Mouse (Mus musculus): Measurements from ENCODE around the gene Plppr2. TPM values are rescaled to one million over a fixed set of nuclear protein-coding genes. Genes with fewer than 3 reads are reported as not detected.

Plppr2 gene
- total RNA-seq, 2 experiments from 2014 or later: 1.4 TPM; not detected in 1

Other genes with a start within 250 kb of the Plppr2 start
- gene Ldlr, start 213.6 kb upstream of the Plppr2 start, total RNA-seq (2014; fragmentation: Nextera tagmentation): 8.9 and 9.0 TPM in 2 replicates
- 13.1 and 15.5 TPM in 2 replicates for gene Ldlr, start 213.6 kb upstream of the Plppr2 start, total RNA-seq (2017)
- 31.4 and 46.5 TPM in 2 replicates for gene Spc24, start 176.7 kb upstream of the Plppr2 start, total RNA-seq (2014; fragmentation: Nextera tagmentation)
- gene Spc24, start 176.7 kb upstream of the Plppr2 start, total RNA-seq (2017): 117 and 138 TPM in 2 replicates
- 1.5 and 2.1 TPM in 2 replicates for gene Kank2, start 138.3 kb upstream of the Plppr2 start, total RNA-seq (2014; fragmentation: Nextera tagmentation)
- gene Kank2, start 138.3 kb upstream of the Plppr2 start, total RNA-seq (2017): 0.78 and 1.6 TPM in 2 replicates
- gene Angptl8, start 101.5 kb upstream of the Plppr2 start, total RNA-seq (2014; fragmentation: Nextera tagmentation): 1.5 and 3.0 TPM in 2 replicates
- 1.4 TPM in 1 of 2 replicates, not detected in the other for gene Angptl8, start 101.5 kb upstream of the Plppr2 start, total RNA-seq (2017)
- 4.2 TPM in 2 replicates for gene Dock6, start 84.4 kb upstream of the Plppr2 start, total RNA-seq (2014; fragmentation: Nextera tagmentation)
- 0.52 and 5.6 TPM in 2 replicates for gene Dock6, start 84.4 kb upstream of the Plppr2 start, total RNA-seq (2017)
- 22.5 and 33.1 TPM in 2 replicates for gene Rab3d, start 18.8 kb upstream of the Plppr2 start, total RNA-seq (2014; fragmentation: Nextera tagmentation)
- 44.0 and 51.7 TPM in 2 replicates for gene Rab3d, start 18.8 kb upstream of the Plppr2 start, total RNA-seq (2017)
- not detected in 2 replicates for gene Ccdc159, start 9.6 kb upstream of the Plppr2 start, total RNA-seq (2014; fragmentation: Nextera tagmentation)
- gene Ccdc159, start 9.6 kb upstream of the Plppr2 start, total RNA-seq (2017): 0.69 TPM in 1 of 2 replicates, not detected in the other
- 40.4 and 75.8 TPM in 2 replicates for gene Tmem205, start 9.5 kb upstream of the Plppr2 start, total RNA-seq (2014; fragmentation: Nextera tagmentation)
- 21.1 and 33.3 TPM in 2 replicates for gene Tmem205, start 9.5 kb upstream of the Plppr2 start, total RNA-seq (2017)
- 7.8 and 9.9 TPM in 2 replicates for gene Swsap1, start 18.7 kb downstream of the Plppr2 start, total RNA-seq (2014; fragmentation: Nextera tagmentation)
- gene Swsap1, start 18.7 kb downstream of the Plppr2 start, total RNA-seq (2017): 7.6 and 8.2 TPM in 2 replicates
- 0.21 and 0.41 TPM in 2 replicates for gene Epor, start 26.5 kb downstream of the Plppr2 start, total RNA-seq (2014; fragmentation: Nextera tagmentation)
- gene Epor, start 26.5 kb downstream of the Plppr2 start, total RNA-seq (2017): 0.77 TPM in 1 of 2 replicates, not detected in the other
- not detected in 2 replicates for gene Rgl3, start 52.4 kb downstream of the Plppr2 start, total RNA-seq (2014; fragmentation: Nextera tagmentation)
- gene Rgl3, start 52.4 kb downstream of the Plppr2 start, total RNA-seq (2017): not detected in 2 replicates
- not detected in 2 replicates for gene Ccdc151, start 65.6 kb downstream of the Plppr2 start, total RNA-seq (2014; fragmentation: Nextera tagmentation)
- gene Ccdc151, start 65.6 kb downstream of the Plppr2 start, total RNA-seq (2017): not detected in 2 replicates
- gene Prkcsh, start 65.8 kb downstream of the Plppr2 start, total RNA-seq (2014; fragmentation: Nextera tagmentation): 61.4 and 68.4 TPM in 2 replicates
- 127 and 144 TPM in 2 replicates for gene Prkcsh, start 65.8 kb downstream of the Plppr2 start, total RNA-seq (2017)
- not detected in 2 replicates for gene Elavl3, start 115.0 kb downstream of the Plppr2 start, total RNA-seq (2014; fragmentation: Nextera tagmentation)
- gene Elavl3, start 115.0 kb downstream of the Plppr2 start, total RNA-seq (2017): 0.31 TPM in 1 of 2 replicates, not detected in the other
- gene Gm49318, start 134.2 kb downstream of the Plppr2 start, total RNA-seq (2014; fragmentation: Nextera tagmentation): not detected in 2 replicates
- not detected in 2 replicates for gene Gm49318, start 134.2 kb downstream of the Plppr2 start, total RNA-seq (2017)
- gene Zfp653, start 134.3 kb downstream of the Plppr2 start, total RNA-seq (2014; fragmentation: Nextera tagmentation): 6.2 and 8.7 TPM in 2 replicates
- gene Zfp653, start 134.3 kb downstream of the Plppr2 start, total RNA-seq (2017): 5.8 and 9.3 TPM in 2 replicates
- 21.1 and 29.5 TPM in 2 replicates for gene Ecsit, start 148.4 kb downstream of the Plppr2 start, total RNA-seq (2014; fragmentation: Nextera tagmentation)
- gene Ecsit, start 148.4 kb downstream of the Plppr2 start, total RNA-seq (2017): 28.2 and 30.3 TPM in 2 replicates
- not detected in 2 replicates for gene Cnn1, start 162.2 kb downstream of the Plppr2 start, total RNA-seq (2014; fragmentation: Nextera tagmentation)
- not detected in 2 replicates for gene Cnn1, start 162.2 kb downstream of the Plppr2 start, total RNA-seq (2017)
- 93.9 and 132 TPM in 2 replicates for gene Elof1, start 180.1 kb downstream of the Plppr2 start, total RNA-seq (2014; fragmentation: Nextera tagmentation)
- 47.3 and 56.3 TPM in 2 replicates for gene Elof1, start 180.1 kb downstream of the Plppr2 start, total RNA-seq (2017)
- gene Acp5, start 198.7 kb downstream of the Plppr2 start, total RNA-seq (2014; fragmentation: Nextera tagmentation): 3.9 and 4.7 TPM in 2 replicates
- gene Acp5, start 198.7 kb downstream of the Plppr2 start, total RNA-seq (2017): 1.6 and 4.6 TPM in 2 replicates
- 17.3 and 28.7 TPM in 2 replicates for gene Pigyl, start 219.8 kb downstream of the Plppr2 start, total RNA-seq (2014; fragmentation: Nextera tagmentation)
- gene Pigyl, start 219.8 kb downstream of the Plppr2 start, total RNA-seq (2017): 26.6 and 29.3 TPM in 2 replicates

All from granulocyte monocyte progenitor cell, adult 5-6 weeks (primary cell).